Mouse (Mus musculus) embryo, embryonic 11.5 days (tissue): ENCODE results near the gene Chmp5.

Experiments used
- DNase-seq: peaks from one replicate; pipeline ENCODE4 v3.0.0-alpha.2; 2012; ENCODE audit warnings: low read depth, low spot score

Chmp5 gene

DNA sequence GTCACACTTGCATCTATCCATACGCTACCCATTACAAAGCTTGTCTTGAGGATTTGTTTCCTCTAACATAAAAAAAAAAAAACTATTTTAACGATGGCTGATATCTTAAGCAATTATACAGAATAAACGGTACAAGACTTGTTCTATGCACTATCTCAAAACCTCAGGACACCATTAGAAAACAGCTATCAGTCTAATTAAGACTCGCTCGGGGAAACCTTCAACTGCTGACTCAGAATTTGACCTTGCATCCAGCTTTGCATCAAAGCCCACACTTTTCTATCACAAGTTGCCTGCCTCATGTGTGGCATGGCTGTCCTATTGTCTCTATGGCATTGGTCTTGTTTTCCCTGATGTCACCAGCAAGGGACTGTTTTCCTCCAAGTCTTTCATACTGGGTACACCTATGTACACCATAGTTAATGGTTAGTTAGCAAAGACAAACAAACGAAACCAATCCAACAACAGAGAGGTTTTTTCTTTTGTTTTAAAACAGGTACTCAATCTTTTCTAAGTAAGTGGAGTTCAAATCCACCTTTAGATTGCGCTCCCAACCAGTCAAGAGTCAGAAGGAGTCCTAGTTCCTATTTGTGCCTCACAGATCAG is 1.6 kb upstream of the Chmp5 start:
- no peak for DNase-seq

DNA sequence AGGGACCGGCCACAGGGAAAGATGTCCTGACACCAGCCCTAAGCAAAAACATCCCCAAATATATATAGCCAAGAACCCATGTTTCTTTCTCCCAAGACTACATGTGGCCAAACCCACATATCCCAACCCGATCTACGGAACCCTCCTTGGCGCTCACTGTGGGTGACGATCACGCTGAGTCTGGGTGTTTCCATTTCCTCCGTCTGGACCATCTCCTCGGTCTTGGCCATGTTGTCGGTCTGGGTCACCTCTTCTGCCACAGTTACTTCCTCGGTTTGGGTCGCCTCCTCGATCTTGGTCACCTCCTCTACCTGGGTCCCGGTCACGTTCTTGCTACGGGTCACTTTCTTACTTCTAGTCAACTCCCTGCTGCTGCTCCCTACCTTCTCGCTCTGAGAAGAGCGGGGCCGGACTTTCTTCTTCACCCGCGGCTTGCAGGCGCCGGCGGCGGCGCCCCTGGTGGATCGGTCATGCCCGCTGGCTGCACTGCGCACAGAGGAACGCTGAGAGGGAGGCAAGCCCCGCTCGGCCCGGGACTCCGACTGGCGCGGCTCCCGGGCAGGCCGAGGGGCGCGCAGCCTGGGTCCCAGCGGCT is 545 bp upstream of the Chmp5 start:
- DNase-seq = no peak

DNA sequence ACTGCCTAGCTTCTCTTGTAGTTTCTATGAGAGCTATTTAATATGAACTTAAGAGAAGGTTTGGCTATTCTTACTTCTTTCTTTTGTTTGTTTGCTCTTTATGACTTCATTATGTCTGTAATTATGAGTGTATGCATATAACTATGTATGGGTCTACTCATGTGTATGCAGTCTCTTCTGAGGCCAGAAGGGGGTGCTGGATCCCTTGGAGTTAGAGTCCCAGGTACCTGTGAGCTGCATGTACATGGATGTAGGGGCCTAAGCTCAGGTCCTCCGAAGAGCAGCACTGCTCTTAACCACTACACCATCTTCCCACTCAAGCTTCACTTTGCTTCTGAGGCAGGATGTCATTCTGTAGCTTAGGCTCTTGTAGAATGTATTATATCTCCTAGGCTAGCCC is 5.3 kb downstream of the Chmp5 start:
- no peak for DNase-seq

- no peak for DNase-seq
Measured at GRCm38 (mm10) chr4:40955942-40956341, 7.7 kb downstream of the Chmp5 start.

DNA sequence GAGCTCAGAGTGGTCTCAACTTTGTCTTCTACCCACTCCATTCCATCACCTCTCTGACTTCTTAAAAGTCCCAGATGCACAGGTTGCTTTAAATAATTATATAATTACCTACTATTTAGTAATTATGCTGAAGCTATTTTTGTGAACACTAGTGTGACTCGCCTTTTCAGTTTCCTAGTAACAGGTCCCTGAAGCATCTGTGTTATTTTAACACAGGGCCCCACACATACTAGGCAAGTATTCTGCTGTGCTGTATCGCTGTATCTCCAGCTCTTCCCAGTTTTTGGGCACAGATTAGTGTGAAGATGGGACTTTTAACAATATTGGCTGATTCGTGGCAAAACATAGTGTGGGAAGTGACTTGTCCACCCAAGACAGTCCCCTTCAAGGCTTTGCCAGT is 15.3 kb downstream of the Chmp5 start:
- DNase-seq = no peak

DNA sequence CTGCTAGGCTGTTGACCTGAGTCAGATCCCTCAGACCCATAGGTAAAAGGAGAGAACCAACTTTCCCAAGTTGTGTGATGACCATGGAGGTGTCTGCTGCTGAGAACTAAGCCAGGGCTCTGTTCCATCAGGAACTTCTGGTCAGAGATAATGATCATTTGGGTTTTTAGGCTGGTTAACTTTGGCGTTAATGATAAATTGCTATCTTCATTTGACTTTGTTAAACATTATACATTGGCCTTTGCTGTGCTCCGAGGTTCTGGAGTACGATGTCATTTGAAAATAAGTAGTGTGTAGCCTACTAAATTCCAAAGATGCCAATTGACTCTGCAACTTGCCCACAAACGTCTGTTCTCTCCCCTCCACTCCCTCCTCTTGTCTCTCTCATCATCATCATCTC is 21.0 kb downstream of the Chmp5 start:
- DNase-seq = no peak

DNA sequence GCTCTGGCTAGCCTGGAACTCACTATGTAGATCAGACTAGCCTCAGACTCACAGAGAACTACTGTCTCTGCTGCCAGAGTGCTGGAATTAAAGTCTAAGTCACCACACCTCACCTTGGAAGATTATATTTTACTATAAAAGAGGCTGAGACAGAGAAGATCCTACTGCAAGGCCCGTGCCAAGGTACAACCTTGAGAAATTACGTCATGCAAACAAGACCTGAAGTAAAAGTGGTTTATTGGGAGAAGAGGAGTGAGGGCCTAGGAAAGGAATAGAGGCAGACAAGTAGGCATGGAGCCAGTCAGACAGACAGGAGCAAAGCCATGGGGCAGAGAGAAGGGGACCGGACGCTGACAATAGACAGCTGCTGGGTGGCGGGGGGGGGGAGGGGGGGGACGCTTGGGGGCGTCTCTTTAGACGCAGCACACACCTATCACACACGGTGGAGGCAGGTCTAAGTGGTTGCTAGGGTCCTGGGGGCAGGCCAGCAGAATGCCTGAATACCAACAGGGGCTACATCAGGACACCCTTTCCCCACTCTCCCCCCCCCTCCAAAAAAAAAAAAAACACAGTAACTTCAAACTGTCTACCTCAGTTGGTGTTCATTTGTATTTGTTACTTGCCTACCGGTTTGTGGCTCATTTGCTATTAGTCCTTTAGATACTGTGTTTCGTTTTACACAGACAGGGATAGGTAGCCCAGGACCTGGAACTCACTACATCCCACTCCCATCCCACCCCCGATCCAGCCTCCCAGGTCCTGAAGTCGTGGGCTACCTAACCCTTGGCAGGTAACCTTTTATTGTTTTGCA is 21.8 kb downstream of the Chmp5 start:
- DNase-seq = no peak

GRCm38 (mm10) chr4:40970592-40970841 is 22.3 kb downstream of the Chmp5 start:
- no peak for DNase-seq

DNA sequence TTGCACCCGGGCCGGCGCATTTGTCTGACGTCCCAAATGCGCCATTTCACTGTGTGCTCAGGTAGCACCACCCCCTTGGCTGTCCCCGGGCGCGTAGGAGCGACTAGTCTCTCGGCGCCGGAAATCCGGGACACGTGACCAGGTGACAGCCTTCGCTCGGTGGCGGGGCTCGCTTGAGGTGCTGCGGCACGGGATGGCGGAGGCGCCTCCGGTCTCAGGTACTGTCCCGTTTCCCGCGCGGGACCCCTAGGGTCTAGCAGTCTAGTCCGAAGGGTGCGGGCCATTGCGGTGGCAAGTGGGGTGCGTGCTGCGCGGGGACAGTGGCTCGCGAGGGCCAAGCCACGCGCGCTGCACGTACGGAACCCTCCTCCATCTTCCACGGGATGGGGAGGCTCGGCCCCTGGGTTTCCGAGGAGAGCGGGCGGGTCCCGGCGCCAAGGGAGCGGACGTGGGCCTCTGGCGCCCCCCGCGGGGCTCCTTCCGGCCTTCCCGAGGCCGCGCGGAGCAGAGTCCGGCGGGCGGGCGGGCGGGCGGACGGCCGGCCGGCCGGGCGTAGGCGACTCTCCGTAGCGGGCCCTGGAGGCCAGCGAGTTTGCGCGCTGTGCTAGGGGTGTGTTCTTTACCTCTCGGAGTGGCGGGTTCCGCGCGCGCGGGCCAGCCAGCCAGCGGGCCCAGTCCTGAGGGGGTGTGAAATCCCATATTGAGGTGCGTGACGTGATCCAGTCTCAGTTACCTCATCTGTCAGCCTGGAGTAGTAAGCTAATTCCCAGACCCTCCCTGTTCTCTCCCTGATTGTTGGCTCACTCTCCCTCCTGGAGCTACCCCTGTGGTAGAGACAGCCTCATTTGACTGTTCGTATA is 22.9 kb downstream of the Chmp5 start, which contains the start of gene Nfx1:
Gene Nfx1, plus strand, starts transcription at position 65 of the 860 bp plus-strand sequence.
- DNase-seq = peak; percentile 88

DNA sequence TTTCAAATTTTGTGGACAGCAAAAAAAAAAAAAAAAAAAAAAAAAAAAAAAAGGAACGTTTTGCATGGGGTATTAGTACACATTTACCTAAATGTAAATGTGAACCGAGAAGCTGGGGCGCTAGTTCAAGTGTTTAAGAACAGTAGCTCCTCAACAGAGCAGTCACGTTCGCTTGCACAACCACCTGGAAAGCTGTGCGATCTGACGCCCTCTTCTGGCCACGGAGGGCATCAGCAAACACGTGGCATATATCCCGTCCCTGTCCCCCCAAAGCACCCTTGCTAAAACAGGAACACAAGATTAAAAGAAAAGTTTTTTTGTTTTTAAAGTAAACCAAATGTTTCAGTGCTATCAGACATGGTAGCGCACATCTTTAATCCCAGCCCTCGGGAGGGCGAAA is 23.5 kb downstream of the Chmp5 start:
- DNase-seq = peak; percentile 14

DNA sequence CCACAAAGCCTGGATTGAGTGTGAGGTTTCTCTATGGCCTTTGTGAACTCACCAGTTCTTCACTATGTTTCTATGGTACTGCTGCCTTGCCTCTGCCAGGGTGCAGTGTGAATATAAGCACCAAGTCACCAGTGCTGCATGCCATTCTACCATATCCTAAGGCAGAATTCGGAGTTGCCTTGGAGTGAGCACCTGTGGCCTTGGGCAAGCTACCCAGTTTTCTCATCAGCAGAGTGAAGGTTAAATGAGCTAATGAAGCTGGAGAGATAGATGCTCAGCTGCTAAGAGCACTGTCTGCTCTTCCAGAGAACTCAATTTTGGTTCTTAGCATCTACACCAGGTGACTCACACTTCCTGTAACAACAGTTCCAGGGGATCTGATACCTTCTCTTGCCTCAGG is 25.8 kb downstream of the Chmp5 start:
- DNase-seq = no peak

GRCm38 (mm10) chr4:40975678-40976077 is 27.5 kb downstream of the Chmp5 start:
- no peak for DNase-seq

DNA sequence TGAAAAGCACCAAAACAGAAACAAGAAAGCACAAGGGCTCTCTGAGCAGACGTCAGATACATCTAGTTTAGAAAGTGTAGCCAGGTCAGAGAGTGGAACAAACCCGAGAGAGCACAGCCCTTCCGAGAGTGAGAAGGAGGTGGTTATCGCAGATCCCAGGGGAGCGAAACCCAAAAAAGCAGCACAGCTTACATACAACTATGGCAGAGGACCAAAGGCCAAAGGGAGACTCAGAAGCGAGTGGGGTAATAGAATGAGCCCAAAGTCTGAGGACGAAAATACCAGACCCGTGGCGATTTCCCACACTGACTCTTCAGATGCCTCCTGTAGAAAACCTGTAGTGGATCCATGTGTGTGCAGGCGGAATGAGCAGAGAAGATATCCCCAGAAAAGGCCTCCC is 28.4 kb downstream of the Chmp5 start:
- DNase-seq = no peak

DNA sequence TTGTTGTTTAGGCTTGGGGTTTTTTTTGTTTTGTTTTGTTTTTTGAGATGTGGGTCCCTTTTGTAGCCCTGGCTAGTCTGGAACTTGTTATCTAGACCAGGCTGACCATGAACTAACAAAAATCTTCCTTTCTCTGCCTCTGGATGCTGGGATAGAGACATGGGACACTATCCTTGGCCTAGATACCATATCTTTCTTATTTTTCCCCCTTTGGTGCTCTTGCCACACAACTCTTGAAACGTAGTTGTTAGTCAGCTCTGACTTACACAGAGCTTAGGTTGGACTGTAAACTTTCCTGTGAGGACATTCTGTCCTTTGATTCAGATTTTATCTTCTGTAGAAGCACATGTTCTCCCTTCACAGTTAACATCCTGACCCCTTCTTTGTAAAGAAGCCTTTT is 31.2 kb downstream of the Chmp5 start:
- DNase-seq = no peak

DNA sequence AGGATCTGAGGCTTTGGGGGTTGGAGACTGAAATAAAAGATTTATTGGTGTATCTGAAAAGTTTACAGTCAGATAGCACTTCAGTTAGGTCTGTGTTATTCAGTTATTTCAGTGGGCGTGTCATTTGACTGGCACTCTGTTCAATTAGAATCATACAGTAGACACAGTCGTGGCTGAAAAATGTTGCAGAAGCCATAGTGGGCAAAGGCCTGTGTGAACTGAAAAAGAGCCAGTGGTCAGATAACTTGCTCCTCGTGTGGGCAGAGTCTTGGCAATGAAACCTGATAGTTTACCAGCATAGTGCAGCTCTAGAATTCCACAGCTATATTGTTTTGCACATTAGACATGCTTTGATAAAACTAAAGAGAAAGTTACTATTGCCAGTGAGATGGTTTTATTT is 34.3 kb downstream of the Chmp5 start:
- DNase-seq = no peak

- no peak for DNase-seq
Measured at GRCm38 (mm10) chr4:40983686-40984085, 35.5 kb downstream of the Chmp5 start.

DNA sequence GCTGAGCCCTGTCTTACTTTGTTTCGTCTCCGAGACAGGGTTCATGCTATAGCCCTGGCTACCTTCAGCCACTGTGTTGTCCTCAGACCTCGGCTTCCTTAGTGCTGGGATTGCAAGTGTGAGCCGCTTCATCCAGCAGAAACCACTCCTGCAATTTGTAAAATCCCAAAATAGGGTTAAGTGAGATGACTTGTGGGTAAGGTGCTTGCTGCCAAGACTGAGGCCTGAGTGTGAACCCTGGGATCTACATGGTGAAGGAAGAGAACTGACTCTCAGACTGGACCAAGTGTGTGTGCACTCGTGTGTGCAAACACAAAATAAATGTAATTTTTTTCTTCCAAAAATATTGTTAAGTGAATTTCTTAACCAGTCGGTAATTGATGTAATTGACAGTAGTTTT is 41.4 kb downstream of the Chmp5 start:
- no peak for DNase-seq

DNA sequence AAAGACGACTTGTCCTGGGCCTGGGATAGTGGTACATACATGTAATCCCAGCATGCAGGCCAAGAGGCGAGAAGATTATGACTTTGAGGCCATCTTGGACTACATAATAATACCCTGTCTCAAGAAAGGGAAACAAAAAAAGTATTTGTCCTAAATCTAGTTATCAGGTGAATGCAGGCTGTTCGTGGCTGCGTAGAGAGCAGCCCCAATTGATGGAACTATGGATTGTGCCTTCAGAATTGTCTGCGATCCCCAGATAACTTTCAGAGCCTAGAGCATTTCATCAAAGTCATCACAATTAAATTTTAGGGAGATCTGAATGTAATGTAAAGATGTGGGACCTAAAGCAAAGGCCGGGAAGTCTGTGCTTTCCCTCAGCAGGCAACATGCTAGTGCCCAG is 48.1 kb downstream of the Chmp5 start:
- DNase-seq = no peak

DNA sequence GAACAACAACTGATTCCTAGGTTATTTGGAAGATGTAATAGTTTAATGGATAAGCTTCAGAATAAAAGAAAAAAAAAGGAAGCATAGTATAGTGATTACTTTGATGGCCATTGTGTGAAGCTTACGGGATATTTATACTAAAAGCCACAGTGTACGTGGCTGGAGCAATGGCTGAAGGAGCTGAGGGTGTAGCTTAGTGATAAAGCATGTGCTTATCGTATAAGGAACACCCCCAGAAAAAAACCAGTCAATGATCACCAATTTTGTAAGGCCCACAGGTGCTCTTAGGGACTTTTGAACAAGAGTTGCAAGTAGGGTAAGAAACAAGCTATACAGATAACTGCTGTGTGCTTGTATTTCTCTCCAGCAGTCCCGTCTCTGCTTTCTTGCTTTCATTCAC is 49.7 kb downstream of the Chmp5 start:
- DNase-seq = no peak

GRCm38 (mm10) chr4:41000271-41000670 is 52.1 kb downstream of the Chmp5 start:
- DNase-seq = no peak

DNA sequence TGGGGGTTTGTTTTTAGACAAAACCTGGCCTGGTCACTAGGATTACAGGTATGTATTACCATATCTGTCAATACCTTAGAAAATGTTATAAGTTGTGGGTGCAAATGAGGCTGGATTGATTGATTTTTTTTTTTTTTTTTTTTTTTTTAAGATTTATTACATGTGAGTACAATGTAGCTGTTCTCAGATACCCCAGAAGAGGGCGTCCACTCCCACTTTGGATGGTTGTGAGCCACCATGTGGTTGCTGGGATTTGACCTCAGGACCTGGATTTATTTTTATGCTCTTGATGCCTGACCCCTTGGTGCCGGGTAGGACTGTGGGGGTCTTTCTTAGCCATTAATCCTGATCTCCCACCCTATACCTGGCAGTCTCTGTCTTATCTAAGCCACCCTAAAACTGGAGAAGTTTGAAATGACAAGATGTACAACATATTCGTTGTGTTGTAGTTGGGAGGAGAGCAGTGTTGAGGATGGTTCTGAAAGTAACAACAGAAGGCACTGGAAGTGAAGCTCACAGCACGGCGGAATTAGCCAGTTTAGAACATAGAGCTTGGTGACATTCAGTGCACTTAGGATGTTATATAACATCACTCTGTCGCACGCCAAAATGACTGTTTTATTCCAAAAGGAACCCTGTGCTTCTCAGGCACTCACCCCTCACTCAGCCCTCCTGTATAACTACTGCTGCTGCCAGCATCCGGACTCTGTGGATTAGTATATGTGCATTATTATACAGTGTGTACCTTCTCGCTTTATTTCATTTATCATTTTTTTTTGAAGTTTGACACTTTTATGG is 52.8 kb downstream of the Chmp5 start:
- DNase-seq = no peak

GRCm38 (mm10) chr4:41013351-41013750 is 65.1 kb downstream of the Chmp5 start:
- no peak for DNase-seq
